Mouse (Mus musculus): Measurements from ENCODE around the gene Fam184a.
"Not testable (repeated sequence)": the region's sequence is repeated elsewhere in the genome, so short reads cannot be mapped to it uniquely, and the experiment has no call there.

- not testable (repeated sequence) for TF ChIP-seq POLR2A (IDR thresholded peaks at IDR 0.05; ENCODE audit: low read depth, low read length); CTCF (conservative IDR thresholded peaks at IDR 0.05; ENCODE audit: insufficient read depth, insufficient read length, low read depth, low read length)
Measured at GRCm38 (mm10) chr10:53630339-53630738, 120.6 kb downstream of the Fam184a start, which contains the start of gene Mcm9.

All from kidney, adult 2 months (tissue).